7 mouse cellular contexts compared by ENCODE assay signal in the genomic region with DNA sequence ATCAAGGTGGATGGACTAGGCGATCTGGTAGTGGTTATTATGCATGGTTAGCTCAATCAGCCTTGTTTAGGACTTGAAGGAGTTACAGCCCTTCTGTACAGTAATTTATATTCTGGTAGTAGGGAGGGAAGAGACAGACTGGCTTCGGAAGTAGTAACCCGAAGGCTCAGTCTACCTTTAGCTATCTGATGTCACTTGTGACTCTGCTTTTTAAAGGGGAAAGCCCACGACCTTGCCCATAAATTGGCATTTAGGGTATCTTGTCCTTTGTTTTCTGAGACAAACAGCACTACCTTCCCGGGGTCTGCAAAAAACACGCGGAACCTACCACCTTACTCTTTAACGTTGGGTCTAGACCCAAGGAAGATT. TPM values are rescaled to one million over a fixed set of nuclear protein-coding genes. Genes with fewer than 3 reads are reported as not detected.
DNase-seq lines count a peak whose midpoint lies in the region; ATAC-seq lines count a peak whose summit lies in the region.

No protein-coding gene starts in this region.

- WGBS in forebrain, embryonic 14.5 days, result 4% methylated on average over 8 of the region's 8 CpGs
- WGBS in liver, embryonic 16.5 days (ENCODE audit: insufficient replicate concordance), result 1% methylated on average over 8 of the region's 8 CpGs

- no peaks in the 10 kb centered on the region for H3K9me3 ChIP-seq in forebrain, embryonic 14.5 days (replicated peaks; ENCODE audit: control insufficient read depth, low read length)
- H3K9me3 ChIP-seq in liver, embryonic 16.5 days (replicated peaks; ENCODE audit: control insufficient read depth, low read length), result no peaks in the 10 kb centered on the region

- ATAC-seq in forebrain, embryonic 14.5 days, result no peak
- ATAC-seq in liver, embryonic 16.5 days (ENCODE audit: low read depth), result no peak

- no peaks in the 10 kb centered on the region for H3K27me3 ChIP-seq in forebrain, embryonic 14.5 days (replicated peaks; ENCODE audit: control insufficient read depth, insufficient read depth, low read length)
- H3K27me3 ChIP-seq in liver, embryonic 16.5 days (ENCODE audit: control insufficient read depth, insufficient read depth, low read depth, low read length), result no peaks in the 10 kb centered on the region

- no peak overlapping the region for H3K27ac ChIP-seq in forebrain, embryonic 14.5 days (ENCODE audit: low read depth, low read length)
- peak overlapping the region; percentile 91 for H3K27ac ChIP-seq in liver, embryonic 16.5 days (ENCODE audit: low read length)

- peak overlapping the region; percentile 62 for H3K9ac ChIP-seq in forebrain, embryonic 14.5 days (ENCODE audit: low read length)
- H3K9ac ChIP-seq in liver, embryonic 16.5 days (ENCODE audit: low read depth, low read length), result peak overlapping the region; percentile 72

- H3K4me2 ChIP-seq in forebrain, embryonic 14.5 days (ENCODE audit: low read length), result peak overlapping the region; percentile 70
- peak overlapping the region; percentile 96 for H3K4me2 ChIP-seq in liver, embryonic 16.5 days (ENCODE audit: low read depth, low read length)

- peak overlapping the region; percentile 66 for H3K4me3 ChIP-seq in forebrain, embryonic 14.5 days (ENCODE audit: low read depth, low read length)
- H3K4me3 ChIP-seq in liver, embryonic 16.5 days (ENCODE audit: low read depth, low read length), result peak overlapping the region; percentile 68

- peaks cover 23% of the 10 kb centered on the region for H3K36me3 ChIP-seq in forebrain, embryonic 14.5 days (ENCODE audit: control insufficient read depth, insufficient read depth, low read length)
- no peaks in the 10 kb centered on the region for H3K36me3 ChIP-seq in liver, embryonic 16.5 days (ENCODE audit: control insufficient read depth, insufficient read depth)

- H3K4me1 ChIP-seq in forebrain, embryonic 14.5 days (ENCODE audit: control insufficient read depth, insufficient read depth, low read length), result peaks cover 20% of the 10 kb centered on the region
- H3K4me1 ChIP-seq in liver, embryonic 16.5 days (ENCODE audit: control insufficient read depth, low read depth, low read length), result peaks cover 23% of the 10 kb centered on the region

- DNase-seq in urinary bladder, postnatal 25 days (ENCODE audit: low spot score), result peak; percentile 16
- DNase-seq in urinary bladder, adult 18-20 months (ENCODE audit: low spot score in 2 of 2), result no peak
- no peak for DNase-seq in forebrain, embryonic 14.5 days (ENCODE audit: low spot score)
- no peak for DNase-seq in layer of hippocampus, adult 9-10 months (ENCODE audit: low spot score)
- DNase-seq in cerebellum, adult 9-10 months, result no peak
- DNase-seq in B cell, adult 2 months, result no peak

RNA-seq across cellular contexts. Expression of a gene that starts 0.7 kb away (rescaled TPM):
- polyA plus RNA-seq in forebrain, embryonic 14.5 days (2014; fragmentation: Nextera tagmentation; extraction: Ambion mirVana), result 92.0 and 95.0 TPM in 2 replicates
- 45.0 and 47.9 TPM in 2 replicates for polyA plus RNA-seq in liver, embryonic 16.5 days (2015; fragmentation: Nextera tagmentation; extraction: Ambion mirVana)

RNA-seq across cellular contexts. Expression of a gene that starts 1.0 kb away (rescaled TPM):
- 5.7 and 5.8 TPM in 2 replicates for polyA plus RNA-seq in forebrain, embryonic 14.5 days (2014; fragmentation: Nextera tagmentation; extraction: Ambion mirVana)
- 14.6 and 14.7 TPM in 2 replicates for polyA plus RNA-seq in liver, embryonic 16.5 days (2015; fragmentation: Nextera tagmentation; extraction: Ambion mirVana)

RNA-seq across cellular contexts. Expression of a gene that starts 17.0 kb away (rescaled TPM):
- 2.4 and 4.1 TPM in 2 replicates for polyA plus RNA-seq in forebrain, embryonic 14.5 days (2014; fragmentation: Nextera tagmentation; extraction: Ambion mirVana)
- 3.3 and 4.5 TPM in 2 replicates for polyA plus RNA-seq in liver, embryonic 16.5 days (2015; fragmentation: Nextera tagmentation; extraction: Ambion mirVana)

RNA-seq across cellular contexts. Expression of a gene that starts 18.0 kb away (rescaled TPM):
- polyA plus RNA-seq in forebrain, embryonic 14.5 days (2014; fragmentation: Nextera tagmentation; extraction: Ambion mirVana), result 13.5 and 14.9 TPM in 2 replicates
- polyA plus RNA-seq in liver, embryonic 16.5 days (2015; fragmentation: Nextera tagmentation; extraction: Ambion mirVana), result 4.0 and 4.1 TPM in 2 replicates

RNA-seq across cellular contexts. Expression of a gene that starts 25.2 kb away (rescaled TPM):
- not detected in 2 replicates for polyA plus RNA-seq in forebrain, embryonic 14.5 days (2014; fragmentation: Nextera tagmentation; extraction: Ambion mirVana)
- polyA plus RNA-seq in liver, embryonic 16.5 days (2015; fragmentation: Nextera tagmentation; extraction: Ambion mirVana), result not detected in 2 replicates
